Mouse (Mus musculus): Measurements from ENCODE around the gene Gm17655. TPM values are rescaled to one million over a fixed set of nuclear protein-coding genes. Genes with fewer than 3 reads are reported as not detected.
"Not testable (repeated sequence)": the region's sequence is repeated elsewhere in the genome, so short reads cannot be mapped to it uniquely, and the experiment has no call there.

The Gm17655 gene
- 3.9 and 5.5 TPM in 2 replicates for polyA plus RNA-seq (2014; fragmentation: Nextera tagmentation; extraction: Ambion mirVana)

- H3K4me3 ChIP-seq (replicated peaks; ENCODE audit: low read length); H3K4me1 ChIP-seq (replicated peaks; ENCODE audit: control insufficient read depth, insufficient read depth, low read length); DNase-seq (ENCODE audit: low spot score); ATAC-seq (ENCODE audit: low FRiP score); H3K27ac ChIP-seq; H3K9ac ChIP-seq; H3K36me3 ChIP-seq (replicated peaks; ENCODE audit: control insufficient read depth, insufficient read depth); H3K4me2 ChIP-seq (replicated peaks); H3K27me3 ChIP-seq (ENCODE audit: control insufficient read depth, insufficient read depth, low read length): not testable (repeated sequence)
- WGBS: 84% methylated on average over 2 of the region's 2 CpGs
- H3K9me3 ChIP-seq (ENCODE audit: control insufficient read depth, low read length): peaks cover 43% of the 10 kb centered on the region
These were observed at the start of gene Gm17655 for GRCm38 (mm10) chr5:110072413-110072812. Gm17655 (minus strand) TSS chr5:110072513.

DNA sequence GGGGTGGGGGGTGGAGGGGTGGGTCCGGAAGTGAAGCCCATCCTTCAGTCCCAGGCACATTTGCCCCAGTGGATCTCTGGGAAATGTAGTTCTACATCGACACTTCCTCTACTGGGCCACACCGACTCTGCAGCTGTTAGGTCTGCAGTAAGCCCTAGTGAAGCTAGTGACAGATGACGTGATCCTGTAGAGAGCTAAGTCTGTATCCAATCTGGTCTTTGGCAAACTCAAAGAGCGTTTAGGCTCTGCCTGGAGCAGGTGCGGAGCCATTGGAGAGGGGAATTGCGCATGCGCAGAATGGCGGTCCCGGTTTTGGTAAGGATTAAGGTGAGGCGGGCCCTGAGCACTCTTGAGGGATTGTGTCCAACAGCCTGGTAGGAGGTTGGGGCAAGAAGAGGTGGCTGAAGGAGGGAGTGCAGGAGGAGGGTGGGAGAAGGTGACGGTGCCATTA is 37.7 kb upstream of the Gm17655 start, which contains the start of gene Zfp605:
TSS of gene Zfp605 (plus strand) at position 102 of the 451 bp plus-strand sequence.
- WGBS: 1% methylated on average over 12 of the region's 12 CpGs
- no peaks in the 10 kb centered on the region for H3K9me3 ChIP-seq (ENCODE audit: control insufficient read depth, low read length)
- H3K4me1 ChIP-seq (replicated peaks; ENCODE audit: control insufficient read depth, insufficient read depth, low read length): peaks cover 17% of the 10 kb centered on the region
- no peaks in the 10 kb centered on the region for H3K27me3 ChIP-seq (ENCODE audit: control insufficient read depth, insufficient read depth, low read length)
- peak within 1 kb of the TSS; percentile 93 for H3K27ac ChIP-seq
- peak within 1 kb of the TSS; percentile 86 for H3K4me2 ChIP-seq (replicated peaks)
- H3K9ac ChIP-seq: peak within 1 kb of the TSS; percentile 76
- DNase-seq (ENCODE audit: low spot score) (peak; percentile 89), ATAC-seq (ENCODE audit: low FRiP score) (peak; percentile 74)
- H3K4me3 ChIP-seq (replicated peaks; ENCODE audit: low read length): peak within 1 kb of the TSS; percentile 70
- H3K36me3 ChIP-seq (replicated peaks; ENCODE audit: control insufficient read depth, insufficient read depth): peaks cover 33% of the 10 kb centered on the region

DNA sequence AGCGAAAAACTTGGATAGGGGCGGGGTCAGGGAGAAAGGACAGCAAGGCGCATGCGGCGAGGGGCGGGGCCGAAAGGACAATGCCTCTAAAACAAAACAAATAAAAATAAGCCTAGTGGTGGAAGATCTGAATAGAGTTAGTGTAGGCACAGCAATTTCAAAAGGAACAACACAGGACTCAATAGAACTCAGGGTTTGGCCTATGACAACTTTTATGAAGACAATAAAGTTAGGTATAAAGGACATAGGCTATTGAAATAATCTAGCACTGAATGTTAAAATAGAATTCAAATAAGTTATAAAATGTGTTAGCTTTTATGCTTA is 36.0 kb upstream of the Gm17655 start:
- H3K9ac ChIP-seq: no peak overlapping the region
- H3K4me1 ChIP-seq (replicated peaks; ENCODE audit: control insufficient read depth, insufficient read depth, low read length): peaks cover 17% of the 10 kb centered on the region
- no peaks in the 10 kb centered on the region for H3K9me3 ChIP-seq (ENCODE audit: control insufficient read depth, low read length)
- no peak for DNase-seq (ENCODE audit: low spot score)
- H3K4me2 ChIP-seq (replicated peaks): peak overlapping the region; percentile 87
- peak overlapping the region; percentile 97; the same call in 1 of the 2 replicates for H3K27ac ChIP-seq
- no peaks in the 10 kb centered on the region for H3K27me3 ChIP-seq (ENCODE audit: control insufficient read depth, insufficient read depth, low read length)
- 0% methylated on average over 7 of the region's 7 CpGs for WGBS
- H3K36me3 ChIP-seq (replicated peaks; ENCODE audit: control insufficient read depth, insufficient read depth): peaks cover 41% of the 10 kb centered on the region
- peak overlapping the region; percentile 80 for H3K4me3 ChIP-seq (replicated peaks; ENCODE audit: low read length)
- ATAC-seq (ENCODE audit: low FRiP score): no peak

GRCm38 (mm10) chr5:110107581-110108304 is 35.4 kb upstream of the Gm17655 start, which contains the start of gene Gtpbp6:
Gtpbp6 (minus strand) TSS chr5:110108197.
- DNase-seq (ENCODE audit: low spot score) (peak; percentile 94), ATAC-seq (ENCODE audit: low FRiP score) (peak; percentile 84)
- Histone ChIP-seq H3K4me1 (replicated peaks; ENCODE audit: control insufficient read depth, insufficient read depth, low read length) (peaks cover 17% of the 10 kb centered on the region), H3K9ac (peak within 1 kb of the TSS; percentile 80), H3K9me3 (ENCODE audit: control insufficient read depth, low read length) (no peaks in the 10 kb centered on the region), H3K4me2 (replicated peaks) (peak within 1 kb of the TSS; percentile 87), H3K4me3 (replicated peaks; ENCODE audit: low read length) (peak within 1 kb of the TSS; percentile 80), H3K27ac (peak within 1 kb of the TSS; percentile 97), H3K36me3 (replicated peaks; ENCODE audit: control insufficient read depth, insufficient read depth) (peaks cover 41% of the 10 kb centered on the region), H3K27me3 (ENCODE audit: control insufficient read depth, insufficient read depth, low read length) (no peaks in the 10 kb centered on the region)
- under 1% methylated on average over 71 of the region's 71 CpGs for WGBS

- peaks cover 40% of the 10 kb centered on the region for H3K36me3 ChIP-seq (replicated peaks; ENCODE audit: control insufficient read depth, insufficient read depth)
- peaks cover 21% of the 10 kb centered on the region for H3K4me1 ChIP-seq (replicated peaks; ENCODE audit: control insufficient read depth, insufficient read depth, low read length)
- H3K27me3 ChIP-seq (ENCODE audit: control insufficient read depth, insufficient read depth, low read length): no peaks in the 10 kb centered on the region
- DNase-seq (ENCODE audit: low spot score) (no peak), ATAC-seq (ENCODE audit: low FRiP score) (peak; percentile 12)
- H3K4me2 ChIP-seq (replicated peaks): peak overlapping the region; percentile 87
- 15% methylated on average over 39 of the region's 41 CpGs for WGBS
- no peaks in the 10 kb centered on the region for H3K9me3 ChIP-seq (ENCODE audit: control insufficient read depth, low read length)
- H3K4me3 ChIP-seq (replicated peaks; ENCODE audit: low read length): peak overlapping the region; percentile 80
- peak overlapping the region; percentile 80 for H3K9ac ChIP-seq
- peak overlapping the region; percentile 97 for H3K27ac ChIP-seq
These were observed 34.7 kb upstream of the Gm17655 start for GRCm38 (mm10) chr5:110106901-110107564.

DNA sequence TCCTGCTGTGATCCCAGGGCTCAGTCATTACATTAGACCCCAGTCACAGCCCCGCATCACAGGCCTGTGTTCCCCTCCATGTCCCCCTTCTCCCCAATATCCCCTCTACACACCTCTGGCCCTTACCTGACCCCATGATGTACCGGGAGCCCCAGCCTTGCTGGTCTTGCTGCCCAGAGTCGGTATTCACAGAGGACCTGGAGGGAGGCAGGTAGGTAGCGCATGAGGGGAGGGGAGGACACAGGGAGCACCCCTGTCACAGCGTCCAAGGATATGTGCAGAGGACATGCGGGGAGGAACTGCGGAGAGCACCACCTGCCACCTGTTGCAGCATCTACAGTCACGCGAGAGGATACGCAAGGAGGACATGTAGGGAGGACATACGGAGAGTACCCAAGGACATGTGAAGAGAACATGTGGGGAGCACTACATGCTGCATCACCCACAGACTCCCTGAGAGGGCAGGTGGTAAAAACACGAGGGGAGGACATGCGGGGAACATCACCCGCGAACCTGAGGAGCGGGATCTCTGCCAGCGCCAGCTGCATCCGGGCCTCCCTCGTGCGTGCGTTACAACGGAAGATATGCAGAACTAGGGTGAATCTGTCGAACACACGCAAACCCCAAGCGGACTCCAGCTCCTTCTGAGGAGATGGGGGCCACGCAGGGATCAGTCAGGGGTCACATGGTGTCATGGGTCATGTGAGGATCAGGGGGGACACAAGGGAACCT is 34.0 kb upstream of the Gm17655 start:
- peak overlapping the region; percentile 80; the same call in 1 of the 2 replicates for H3K9ac ChIP-seq
- H3K36me3 ChIP-seq (replicated peaks; ENCODE audit: control insufficient read depth, insufficient read depth): peaks cover 35% of the 10 kb centered on the region
- H3K4me2 ChIP-seq (replicated peaks): peak overlapping the region; percentile 87
- H3K4me3 ChIP-seq (replicated peaks; ENCODE audit: low read length): peak overlapping the region; percentile 80
- no peaks in the 10 kb centered on the region for H3K9me3 ChIP-seq (ENCODE audit: control insufficient read depth, low read length)
- H3K27me3 ChIP-seq (ENCODE audit: control insufficient read depth, insufficient read depth, low read length): no peaks in the 10 kb centered on the region
- no peak for DNase-seq (ENCODE audit: low spot score)
- H3K27ac ChIP-seq: no peak overlapping the region
- 95% methylated on average over 26 of the region's 26 CpGs for WGBS
- peaks cover 29% of the 10 kb centered on the region for H3K4me1 ChIP-seq (replicated peaks; ENCODE audit: control insufficient read depth, insufficient read depth, low read length)
- ATAC-seq (ENCODE audit: low FRiP score): no peak

- H3K36me3 ChIP-seq (replicated peaks; ENCODE audit: control insufficient read depth, insufficient read depth): peaks cover 35% of the 10 kb centered on the region
- H3K9ac ChIP-seq: no peak overlapping the region
- H3K4me3 ChIP-seq (replicated peaks; ENCODE audit: low read length): no peak overlapping the region
- peaks cover 28% of the 10 kb centered on the region for H3K4me1 ChIP-seq (replicated peaks; ENCODE audit: control insufficient read depth, insufficient read depth, low read length)
- H3K9me3 ChIP-seq (ENCODE audit: control insufficient read depth, low read length): no peaks in the 10 kb centered on the region
- no peak overlapping the region for H3K4me2 ChIP-seq (replicated peaks)
- H3K27me3 ChIP-seq (ENCODE audit: control insufficient read depth, insufficient read depth, low read length): no peaks in the 10 kb centered on the region
- 96% methylated on average over 36 of the region's 36 CpGs for WGBS
- ATAC-seq (ENCODE audit: low FRiP score) (no peak), DNase-seq (ENCODE audit: low spot score) (no peak)
- no peak overlapping the region for H3K27ac ChIP-seq
These were observed 32.5 kb upstream of the Gm17655 start for GRCm38 (mm10) chr5:110104616-110105380.

GRCm38 (mm10) chr5:110103901-110104615 is 31.7 kb upstream of the Gm17655 start:
- no peak overlapping the region for H3K4me2 ChIP-seq (replicated peaks)
- no peaks in the 10 kb centered on the region for H3K27me3 ChIP-seq (ENCODE audit: control insufficient read depth, insufficient read depth, low read length)
- DNase-seq (ENCODE audit: low spot score) (no peak), ATAC-seq (ENCODE audit: low FRiP score) (no peak)
- H3K9me3 ChIP-seq (ENCODE audit: control insufficient read depth, low read length): no peaks in the 10 kb centered on the region
- peaks cover 28% of the 10 kb centered on the region for H3K4me1 ChIP-seq (replicated peaks; ENCODE audit: control insufficient read depth, insufficient read depth, low read length)
- H3K4me3 ChIP-seq (replicated peaks; ENCODE audit: low read length): no peak overlapping the region
- no peak overlapping the region for H3K9ac ChIP-seq
- no peak overlapping the region for H3K27ac ChIP-seq
- 97% methylated on average over 27 of the region's 27 CpGs for WGBS
- peaks cover 35% of the 10 kb centered on the region for H3K36me3 ChIP-seq (replicated peaks; ENCODE audit: control insufficient read depth, insufficient read depth)

All from hindbrain, embryonic 14.5 days (tissue).